Mouse (Mus musculus): Measurements from ENCODE around the gene Zbtb34. TPM values are rescaled to one million over a fixed set of nuclear protein-coding genes. Genes with fewer than 3 reads are reported as not detected.

Gene Zbtb34
- polyA plus RNA-seq, 1 experiment, result 5.7 TPM

- Histone ChIP-seq H3K27ac (ENCODE audit: control insufficient read depth, insufficient read depth, low read depth, low read length, poor library complexity) (no peak overlapping the region), H3K4me1 (ENCODE audit: control insufficient read depth, insufficient read depth, low read length) (peaks cover 5% of the 10 kb centered on the region), H3K4me3 (replicated peaks; ENCODE audit: control insufficient read depth, low read depth, low read length) (no peak overlapping the region)
- 45% methylated on average over 7 of the region's 7 CpGs for WGBS
- TF ChIP-seq CTCF (IDR thresholded peaks at IDR 0.05; ENCODE audit: control insufficient read depth, insufficient read depth, low read length) (peak; percentile 78), POLR2A (IDR thresholded peaks at IDR 0.05; ENCODE audit: borderline replicate concordance, control insufficient read depth, low read depth, low read length) (no peak)
Measured at GRCm38 (mm10) chr2:33402236-33402635, 28.9 kb downstream of the Zbtb34 start.

- TF ChIP-seq POLR2A (IDR thresholded peaks at IDR 0.05; ENCODE audit: borderline replicate concordance, control insufficient read depth, low read depth, low read length) (no peak), CTCF (IDR thresholded peaks at IDR 0.05; ENCODE audit: control insufficient read depth, insufficient read depth, low read length) (peak; percentile 41; the same call in 1 of the 2 replicates)
- Histone ChIP-seq H3K4me1 (ENCODE audit: control insufficient read depth, insufficient read depth, low read length) (peaks cover 5% of the 10 kb centered on the region), H3K4me3 (replicated peaks; ENCODE audit: control insufficient read depth, low read depth, low read length) (no peak overlapping the region), H3K27ac (ENCODE audit: control insufficient read depth, insufficient read depth, low read depth, low read length, poor library complexity) (no peak overlapping the region)
- 50% methylated on average over 3 of the region's 3 CpGs for WGBS
Measured at GRCm38 (mm10) chr2:33401217-33401616, 29.9 kb downstream of the Zbtb34 start.

GRCm38 (mm10) chr2:33400541-33400940, 30.6 kb downstream of the Zbtb34 start:
- no peak for TF ChIP-seq CTCF (IDR thresholded peaks at IDR 0.05; ENCODE audit: control insufficient read depth, insufficient read depth, low read length)
- no peak for TF ChIP-seq POLR2A (IDR thresholded peaks at IDR 0.05; ENCODE audit: borderline replicate concordance, control insufficient read depth, low read depth, low read length)
- 74% methylated on average over 5 of the region's 5 CpGs for WGBS
- H3K4me3 ChIP-seq (replicated peaks; ENCODE audit: control insufficient read depth, low read depth, low read length), result no peak overlapping the region
- H3K4me1 ChIP-seq (ENCODE audit: control insufficient read depth, insufficient read depth, low read length), result peaks cover 3% of the 10 kb centered on the region; the same call in 1 of the 2 replicates
- H3K27ac ChIP-seq (ENCODE audit: control insufficient read depth, insufficient read depth, low read depth, low read length, poor library complexity), result no peak overlapping the region

- 67% methylated on average over 7 of the region's 7 CpGs for WGBS
- TF ChIP-seq POLR2A (IDR thresholded peaks at IDR 0.05; ENCODE audit: borderline replicate concordance, control insufficient read depth, low read depth, low read length) (no peak), CTCF (IDR thresholded peaks at IDR 0.05; ENCODE audit: control insufficient read depth, insufficient read depth, low read length) (no peak)
- H3K4me1 ChIP-seq (ENCODE audit: control insufficient read depth, insufficient read depth, low read length), result peaks cover 3% of the 10 kb centered on the region; the same call in 1 of the 2 replicates
- H3K4me3 ChIP-seq (replicated peaks; ENCODE audit: control insufficient read depth, low read depth, low read length), result no peak overlapping the region
- H3K27ac ChIP-seq (ENCODE audit: control insufficient read depth, insufficient read depth, low read depth, low read length, poor library complexity), result no peak overlapping the region
Measured at GRCm38 (mm10) chr2:33399091-33399490, 32.0 kb downstream of the Zbtb34 start.

GRCm38 (mm10) chr2:33397036-33397435, 34.1 kb downstream of the Zbtb34 start:
- TF ChIP-seq CTCF (IDR thresholded peaks at IDR 0.05; ENCODE audit: control insufficient read depth, insufficient read depth, low read length), result no peak
- no peak for TF ChIP-seq POLR2A (IDR thresholded peaks at IDR 0.05; ENCODE audit: borderline replicate concordance, control insufficient read depth, low read depth, low read length)
- no peak overlapping the region for H3K4me3 ChIP-seq (replicated peaks; ENCODE audit: control insufficient read depth, low read depth, low read length)
- H3K27ac ChIP-seq (ENCODE audit: control insufficient read depth, insufficient read depth, low read depth, low read length, poor library complexity), result no peak overlapping the region
- 79% methylated on average over 4 of the region's 4 CpGs for WGBS
- no peaks in the 10 kb centered on the region for H3K4me1 ChIP-seq (ENCODE audit: control insufficient read depth, insufficient read depth, low read length)

GRCm38 (mm10) chr2:33395053-33395452, 36.1 kb downstream of the Zbtb34 start:
- Histone ChIP-seq H3K4me1 (ENCODE audit: control insufficient read depth, insufficient read depth, low read length) (no peaks in the 10 kb centered on the region), H3K27ac (ENCODE audit: control insufficient read depth, insufficient read depth, low read depth, low read length, poor library complexity) (no peak overlapping the region), H3K4me3 (replicated peaks; ENCODE audit: control insufficient read depth, low read depth, low read length) (no peak overlapping the region)
- TF ChIP-seq CTCF (IDR thresholded peaks at IDR 0.05; ENCODE audit: control insufficient read depth, insufficient read depth, low read length) (no peak), POLR2A (IDR thresholded peaks at IDR 0.05; ENCODE audit: borderline replicate concordance, control insufficient read depth, low read depth, low read length) (no peak)
- 84% methylated on average over 2 of the region's 2 CpGs for WGBS

- Histone ChIP-seq H3K27ac (ENCODE audit: control insufficient read depth, insufficient read depth, low read depth, low read length, poor library complexity) (no peak overlapping the region), H3K4me3 (replicated peaks; ENCODE audit: control insufficient read depth, low read depth, low read length) (no peak overlapping the region), H3K4me1 (ENCODE audit: control insufficient read depth, insufficient read depth, low read length) (no peaks in the 10 kb centered on the region)
- TF ChIP-seq CTCF (IDR thresholded peaks at IDR 0.05; ENCODE audit: control insufficient read depth, insufficient read depth, low read length), result no peak
- TF ChIP-seq POLR2A (IDR thresholded peaks at IDR 0.05; ENCODE audit: borderline replicate concordance, control insufficient read depth, low read depth, low read length), result no peak
- WGBS, result 79% methylated on average over 11 of the region's 11 CpGs
Measured at GRCm38 (mm10) chr2:33393951-33394635, 37.0 kb downstream of the Zbtb34 start.

- Histone ChIP-seq H3K4me1 (ENCODE audit: control insufficient read depth, insufficient read depth, low read length) (no peaks in the 10 kb centered on the region), H3K4me3 (replicated peaks; ENCODE audit: control insufficient read depth, low read depth, low read length) (no peak overlapping the region), H3K27ac (ENCODE audit: control insufficient read depth, insufficient read depth, low read depth, low read length, poor library complexity) (no peak overlapping the region)
- TF ChIP-seq CTCF (IDR thresholded peaks at IDR 0.05; ENCODE audit: control insufficient read depth, insufficient read depth, low read length), result no peak
- no peak for TF ChIP-seq POLR2A (IDR thresholded peaks at IDR 0.05; ENCODE audit: borderline replicate concordance, control insufficient read depth, low read depth, low read length)
Measured at GRCm38 (mm10) chr2:33393021-33393420, 38.1 kb downstream of the Zbtb34 start.

Data from bone marrow, adult 2 months (tissue).